Mouse (Mus musculus): ENCODE data around the gene Nol9.

- TF ChIP-seq CTCF (conservative IDR thresholded peaks at IDR 0.05; ENCODE audit: insufficient read depth, insufficient read length, low read depth, low read length), result no peak
- no peak for TF ChIP-seq POLR2A (IDR thresholded peaks at IDR 0.05; ENCODE audit: low read depth, low read length)
These were observed 47.5 kb downstream of the Nol9 start for GRCm38 (mm10) chr4:152086505-152087210.
